Mouse (Mus musculus): ENCODE measurements around the gene Rsad2.
"Not testable (repeated sequence)": the region's sequence is repeated elsewhere in the genome, so short reads cannot be mapped to it uniquely, and the experiment has no call there.

GRCm38 (mm10) chr12:26428771-26429170 lies 27.5 kb downstream of the Rsad2 start:
- TF ChIP-seq CTCF (IDR thresholded peaks at IDR 0.05; ENCODE audit: control insufficient read depth, insufficient read depth, insufficient read length); MAX (IDR thresholded peaks at IDR 0.05); USF1 (IDR thresholded peaks at IDR 0.05; ENCODE audit: low read depth); MYOD1 (IDR thresholded peaks at IDR 0.05; ENCODE audit: control insufficient read depth, insufficient read length, low read depth); CEBPB (IDR thresholded peaks at IDR 0.05; ENCODE audit: low read depth); MYOG (IDR thresholded peaks at IDR 0.05; ENCODE audit: control insufficient read depth, extremely low read depth, insufficient read length): not testable (repeated sequence)

Data from C2C12 (cell line).